Mouse (Mus musculus) embryonic fibroblast, embryonic 13.5 days (primary cell): ENCODE data around the gene Naxd. TPM values are rescaled to one million over a fixed set of nuclear protein-coding genes. Genes with fewer than 3 reads are reported as not detected.
A peak's percentile ranks its signal among the peaks of the same experiment; 100 is the strongest.

Experiments used
- H3K27ac ChIP-seq: 2 replicates; pipeline ENCODE4 v1.5.1; 2012; ENCODE audit warnings: low read length, control low read depth, inconsistent platforms; ENCODE audit not compliant: insufficient read depth
- H3K4me1 ChIP-seq: 2 replicates; pipeline ENCODE4 v1.6.1; 2011; ENCODE audit warnings: low read length; ENCODE audit not compliant: control insufficient read depth, insufficient read depth
- H3K4me3 ChIP-seq: 2 replicates; pipeline ENCODE4 v1.5.1; 2011; ENCODE audit warnings: mild to moderate bottlenecking, control low read depth, low read length; ENCODE audit not compliant: insufficient read depth
- CTCF ChIP-seq: IDR thresholded peaks from 2 replicates; pipeline ENCODE4 v1.5.1; 2011; ENCODE audit warnings: mild to moderate bottlenecking, control low read depth, low read length, moderate library complexity, borderline replicate concordance; ENCODE audit not compliant: insufficient read depth
- POLR2A ChIP-seq: IDR thresholded peaks from 2 replicates; pipeline ENCODE4 v1.6.1; 2011; ENCODE audit warnings: low read depth, mild to moderate bottlenecking, control low read depth, low read length, moderate library complexity
- polyA plus RNA-seq: library from polyadenylated mRNA; stranded (reverse); fragments of >200 nt; gene quantifications from 2 replicates; pipeline ENCODE4 v1.2.4, GENCODE M21; 2011; ENCODE audit warnings: low read depth; ENCODE audit not compliant: missing spikeins, insufficient read length

Gene Naxd
- polyA plus RNA-seq: 54.2 and 55.9 TPM in 2 replicates

GRCm38 (mm10) chr8:11497017-11497990 is at the start of gene Naxd:
Gene Naxd (plus strand): TSS chr8:11497506.
- peak; percentile 80 for TF ChIP-seq POLR2A
- TF ChIP-seq CTCF: no peak
- Histone ChIP-seq H3K4me1 (no peaks in the 10 kb centered on the region), H3K4me3 (peak within 1 kb of the TSS; percentile 82), H3K27ac (peak within 1 kb of the TSS; percentile 44; the same call in 1 of the 2 replicates)

DNA sequence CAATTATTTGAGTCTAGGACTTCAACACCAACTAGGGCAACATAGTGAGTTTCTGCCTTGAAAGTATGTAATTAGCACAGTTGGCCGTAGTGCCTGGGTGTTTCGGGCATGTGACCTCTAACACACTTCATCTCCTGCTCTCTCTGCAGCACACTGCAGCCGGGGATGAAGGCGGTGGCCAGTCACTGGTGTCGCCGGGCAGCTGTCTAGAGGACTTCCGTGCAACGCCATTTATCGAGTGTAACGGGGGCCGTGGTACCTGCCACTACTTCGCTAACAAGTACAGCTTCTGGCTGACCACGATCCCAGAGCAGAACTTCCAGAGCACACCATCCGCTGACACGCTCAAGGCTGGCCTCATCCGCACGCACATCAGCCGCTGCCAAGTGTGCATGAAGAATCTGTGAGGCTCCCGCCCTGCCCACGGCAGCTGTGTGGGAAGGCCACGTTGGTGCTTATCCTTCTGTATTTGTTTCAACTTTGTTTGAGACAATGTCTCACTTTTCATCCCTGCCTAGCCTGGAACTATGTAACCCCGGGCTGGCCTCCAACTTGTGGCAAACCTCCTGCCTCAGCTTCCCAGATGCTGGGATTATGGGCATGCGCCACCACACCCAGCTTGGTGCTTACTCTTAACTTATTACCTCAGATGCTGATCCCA is 49.3 kb upstream of the Naxd start:
- H3K4me1 ChIP-seq: peaks cover 15% of the 10 kb centered on the region
- no peak for TF ChIP-seq POLR2A

DNA sequence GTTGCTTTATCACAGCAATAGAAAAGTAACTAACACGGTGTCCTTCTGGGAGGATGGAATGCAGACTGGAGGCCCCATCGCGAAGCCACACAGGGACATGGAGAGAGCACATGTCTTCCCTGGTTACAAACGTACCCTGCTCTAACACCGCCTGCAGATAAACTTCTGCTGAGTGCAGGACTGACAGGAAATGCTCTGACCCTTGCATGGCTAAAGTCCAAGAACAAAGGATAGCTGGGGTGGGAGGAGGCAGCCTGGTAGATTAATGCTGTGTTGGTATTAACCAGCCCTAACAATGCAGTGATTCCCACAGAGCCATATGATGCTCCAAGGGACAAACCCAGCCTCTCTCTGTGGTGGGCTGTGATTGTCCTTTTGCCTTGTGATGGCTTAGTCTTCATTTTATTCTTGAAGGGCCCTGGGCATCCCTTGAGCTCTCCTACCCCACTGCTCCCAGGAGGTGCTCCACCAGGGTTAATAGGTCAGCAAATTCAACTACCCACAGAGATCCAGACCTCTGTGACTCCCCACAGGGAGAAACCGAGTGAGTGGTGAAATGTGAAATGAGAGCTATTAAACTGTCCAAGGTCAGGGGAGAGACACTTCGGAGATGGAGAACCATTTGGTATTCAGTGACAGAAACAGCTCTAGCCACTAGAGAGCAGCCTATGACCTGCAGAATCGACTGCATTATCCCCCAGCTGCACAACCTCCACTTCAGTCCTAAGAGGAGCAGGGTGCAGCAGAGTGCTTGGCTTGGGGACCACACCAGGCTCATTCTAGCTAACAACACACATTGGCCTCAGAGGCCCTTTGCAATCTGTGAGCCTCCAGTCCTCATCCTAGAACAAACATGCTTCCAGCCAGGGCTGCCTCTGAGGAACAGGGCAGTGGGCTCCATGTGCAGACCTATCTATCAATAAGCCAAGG is 46.9 kb upstream of the Naxd start:
- H3K4me3 ChIP-seq: no peak overlapping the region
- H3K27ac ChIP-seq: no peak overlapping the region
- H3K4me1 ChIP-seq: peaks cover 15% of the 10 kb centered on the region
- TF ChIP-seq CTCF: peak; percentile 52; the same call in 1 of the 2 replicates
- TF ChIP-seq POLR2A: no peak

More for the DNA sequence above, 49.3 kb upstream of the Naxd start:
- no peak overlapping the region for H3K4me3 ChIP-seq
- H3K27ac ChIP-seq: no peak overlapping the region

DNA sequence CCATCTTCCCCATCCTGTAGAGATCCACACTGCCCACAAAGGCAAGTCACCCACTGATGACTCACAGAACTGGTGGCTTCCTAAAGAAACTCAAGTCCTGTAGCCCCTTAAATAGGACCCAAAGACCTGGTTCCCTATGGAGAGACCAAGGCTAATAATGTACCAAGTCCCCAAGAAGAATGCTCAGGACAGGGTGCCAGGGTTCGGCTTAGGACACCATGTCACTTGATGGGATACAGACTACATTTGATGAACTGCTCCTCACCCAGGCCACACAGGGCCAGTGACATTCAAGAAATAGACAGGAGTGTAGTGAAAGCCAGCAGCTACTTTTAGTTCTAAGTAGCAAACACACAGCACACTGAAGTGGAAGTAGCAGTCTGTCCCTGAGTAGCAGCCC is 45.2 kb upstream of the Naxd start:
- TF ChIP-seq POLR2A: no peak
- TF ChIP-seq CTCF: no peak
- peak overlapping the region; percentile 31; the same call in 1 of the 2 replicates for H3K27ac ChIP-seq
- H3K4me3 ChIP-seq: no peak overlapping the region
- peaks cover 15% of the 10 kb centered on the region for H3K4me1 ChIP-seq

GRCm38 (mm10) chr8:11452559-11452958 is 44.7 kb upstream of the Naxd start:
- Histone ChIP-seq H3K4me1 (peaks cover 15% of the 10 kb centered on the region), H3K27ac (peak overlapping the region; percentile 31), H3K4me3 (no peak overlapping the region)
- no peak for TF ChIP-seq CTCF
- no peak for TF ChIP-seq POLR2A

- H3K4me1 ChIP-seq: peaks cover 17% of the 10 kb centered on the region
- peak overlapping the region; percentile 31 for H3K27ac ChIP-seq
- TF ChIP-seq POLR2A (no peak), CTCF (no peak)
- H3K4me3 ChIP-seq: no peak overlapping the region
Measured at GRCm38 (mm10) chr8:11452974-11453373, 44.3 kb upstream of the Naxd start.

- Histone ChIP-seq H3K27ac (no peak overlapping the region), H3K4me3 (no peak overlapping the region), H3K4me1 (peaks cover 17% of the 10 kb centered on the region)
- TF ChIP-seq POLR2A (no peak), CTCF (no peak)
Measured at GRCm38 (mm10) chr8:11454228-11454627, 43.1 kb upstream of the Naxd start.

GRCm38 (mm10) chr8:11457278-11457677 is 40.0 kb upstream of the Naxd start:
- no peak for TF ChIP-seq POLR2A
- TF ChIP-seq CTCF: no peak
- Histone ChIP-seq H3K4me1 (peaks cover 8% of the 10 kb centered on the region), H3K4me3 (no peak overlapping the region), H3K27ac (no peak overlapping the region)
